Mouse (Mus musculus) midbrain, postnatal 0 days (tissue): ENCODE measurements at regions not wholly inside any gene's neighbourhood (a gene's known extent, or its start where the extent isn't known, plus 50 kb on each side); places are given as distances from the start of the nearest gene placed in this dataset.

Experiments used
- ATAC-seq: fragments of 200-750 bp; cut with Nextera tagmentation; 2 replicates; pipeline ENCODE4 v1.8.0; 2017; ENCODE audit warnings: moderate number of reproducible peaks, mild to moderate bottlenecking, moderate TSS enrichment, moderate library complexity; ENCODE audit not compliant: low FRiP score
- DNase-seq: peaks from one replicate; pipeline ENCODE4 v3.0.0-alpha.2; 2015; ENCODE audit warnings: low spot score
- H3K27ac ChIP-seq: fragments of 300-500 bp; sonication (generic); 2 replicates; pipeline ENCODE4 v1.5.1; 2014; ENCODE audit warnings: low read depth, mild to moderate bottlenecking, low read length, mixed read lengths
- H3K27me3 ChIP-seq: fragments of 300-500 bp; sonication (generic); 2 replicates; pipeline ENCODE4 v1.6.1; 2014; ENCODE audit warnings: low read length, control low read depth, mixed read lengths; ENCODE audit not compliant: insufficient read depth
- H3K36me3 ChIP-seq: fragments of 300-500 bp; sonication (generic); 2 replicates; pipeline ENCODE4 v1.6.1; 2014; ENCODE audit warnings: low read length, control low read depth, mixed read lengths; ENCODE audit not compliant: insufficient read depth
- H3K4me1 ChIP-seq: fragments of 300-500 bp; sonication (generic); 2 replicates; pipeline ENCODE4 v1.6.1; 2014; ENCODE audit warnings: mild to moderate bottlenecking, control low read depth, antibody characterized with exemption, low read length, mixed read lengths; ENCODE audit not compliant: insufficient read depth
- H3K4me2 ChIP-seq: fragments of 300-500 bp; sonication (generic); 2 replicates; pipeline ENCODE4 v1.6.1; 2014; ENCODE audit warnings: low read depth, mild to moderate bottlenecking, low read length, mixed read lengths; ENCODE audit not compliant: poor library complexity, severe bottlenecking
- H3K4me3 ChIP-seq: fragments of 300-500 bp; sonication (generic); 2 replicates; pipeline ENCODE4 v1.5.1; 2014; ENCODE audit warnings: low read depth, mild to moderate bottlenecking, low read length, moderate library complexity
- H3K9ac ChIP-seq: fragments of 300-500 bp; sonication (generic); replicated peaks from 2 replicates; pipeline ENCODE4 v1.6.1; 2014; ENCODE audit warnings: mild to moderate bottlenecking, low read length, moderate library complexity, mixed read lengths; ENCODE audit not compliant: poor library complexity, severe bottlenecking
- H3K9me3 ChIP-seq: fragments of 300-500 bp; sonication (generic); 2 replicates; pipeline ENCODE4 v1.6.1; 2016; ENCODE audit warnings: low read length, control low read depth
- CTCF ChIP-seq: IDR thresholded peaks from 2 replicates; pipeline ENCODE4 v1.5.1; 2016; ENCODE audit warnings: antibody characterized with exemption, mild to moderate bottlenecking
- WGBS: fragments of 180-500 bp; shearing (Covaris S2); extraction: QIAGEN DNeasy Blood & Tissue Kit; methylation state at CpG from one replicate; pipeline ENCODE4 v1.1.7; 2014; 5-methylcytosine and 5-hydroxymethylcytosine counted together

DNA sequence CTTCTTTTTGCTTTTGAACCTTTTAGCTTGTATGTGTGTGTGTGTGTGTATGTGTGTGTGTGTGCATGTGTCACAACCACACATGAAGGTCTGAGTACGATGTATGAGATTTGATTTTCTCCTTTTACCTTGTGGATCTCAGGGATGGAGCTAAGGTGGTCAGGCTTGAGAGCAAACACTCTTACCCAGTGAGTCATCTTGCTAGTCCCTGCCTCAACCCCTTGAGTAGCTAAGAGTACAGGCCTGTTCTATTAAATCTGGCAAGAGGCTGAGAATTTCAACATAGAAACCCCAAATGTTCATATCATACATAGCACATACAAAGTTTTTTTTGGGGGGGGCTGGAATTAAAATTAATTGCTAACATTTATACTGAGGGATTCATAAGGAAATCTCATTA, 104.4 kb downstream of the Ppp4r2 start:
- 97% methylated on average over 1 of the region's 1 CpGs for WGBS
- no peaks in the 10 kb centered on the region for H3K27me3 ChIP-seq
- ATAC-seq (no peak), DNase-seq (no peak)
- H3K4me3 ChIP-seq, result no peak overlapping the region
- no peak overlapping the region for H3K27ac ChIP-seq
- H3K36me3 ChIP-seq, result no peaks in the 10 kb centered on the region
- no peaks in the 10 kb centered on the region for H3K9me3 ChIP-seq
- no peak overlapping the region for H3K4me2 ChIP-seq
- TF ChIP-seq CTCF, result no peak
- H3K4me1 ChIP-seq, result no peaks in the 10 kb centered on the region
- no peak overlapping the region for H3K9ac ChIP-seq

GRCm38 (mm10) chr6:100938376-100938775, 105.0 kb downstream of the Ppp4r2 start:
- TF ChIP-seq CTCF, result no peak
- no peaks in the 10 kb centered on the region for H3K27me3 ChIP-seq
- H3K4me1 ChIP-seq, result no peaks in the 10 kb centered on the region
- H3K36me3 ChIP-seq, result no peaks in the 10 kb centered on the region
- DNase-seq (no peak), ATAC-seq (no peak)
- H3K27ac ChIP-seq, result no peak overlapping the region
- no peak overlapping the region for H3K4me3 ChIP-seq
- H3K9ac ChIP-seq, result no peak overlapping the region
- 56% methylated on average over 11 of the region's 11 CpGs for WGBS
- H3K9me3 ChIP-seq, result no peaks in the 10 kb centered on the region
- H3K4me2 ChIP-seq, result no peak overlapping the region

DNA sequence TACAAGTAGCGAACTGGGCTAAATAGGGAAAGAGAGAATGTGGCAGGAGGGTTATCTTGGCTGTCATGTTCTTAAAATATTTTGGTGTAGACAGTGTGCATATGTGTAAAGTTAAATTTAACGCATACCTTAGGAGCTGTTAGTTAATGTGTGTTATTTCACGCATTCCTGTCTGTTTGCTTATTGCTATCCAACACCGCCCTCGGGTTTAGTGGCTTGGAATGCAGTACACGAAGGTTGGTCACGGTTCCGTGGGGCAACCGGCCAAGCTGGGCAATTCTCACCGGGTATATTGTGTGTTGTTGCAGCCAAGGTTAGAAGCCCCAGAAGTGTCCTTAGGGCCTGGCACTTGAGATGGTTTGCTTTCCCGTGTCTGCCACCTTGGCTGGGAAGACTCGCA, 105.6 kb downstream of the Ppp4r2 start:
- Histone ChIP-seq H3K9ac (no peak overlapping the region), H3K36me3 (no peaks in the 10 kb centered on the region), H3K27me3 (no peaks in the 10 kb centered on the region), H3K4me1 (no peaks in the 10 kb centered on the region), H3K27ac (no peak overlapping the region), H3K9me3 (no peaks in the 10 kb centered on the region), H3K4me2 (no peak overlapping the region), H3K4me3 (no peak overlapping the region)
- WGBS, result 72% methylated on average over 12 of the region's 12 CpGs
- DNase-seq (no peak), ATAC-seq (no peak)
- TF ChIP-seq CTCF, result no peak

GRCm38 (mm10) chr6:100939766-100940165, 106.3 kb downstream of the Ppp4r2 start:
- H3K9ac ChIP-seq, result no peak overlapping the region
- H3K4me2 ChIP-seq, result no peak overlapping the region
- DNase-seq (no peak), ATAC-seq (no peak)
- WGBS, result 85% methylated on average over 5 of the region's 5 CpGs
- H3K9me3 ChIP-seq, result no peaks in the 10 kb centered on the region
- H3K4me1 ChIP-seq, result no peaks in the 10 kb centered on the region
- H3K27ac ChIP-seq, result no peak overlapping the region
- H3K36me3 ChIP-seq, result no peaks in the 10 kb centered on the region
- no peak for TF ChIP-seq CTCF
- no peak overlapping the region for H3K4me3 ChIP-seq
- no peaks in the 10 kb centered on the region for H3K27me3 ChIP-seq

- no peak for TF ChIP-seq CTCF
- no peak overlapping the region for H3K27ac ChIP-seq
- ATAC-seq, result no peak
- WGBS, result 77% methylated on average over 2 of the region's 2 CpGs
- no peaks in the 10 kb centered on the region for H3K4me1 ChIP-seq
- no peak overlapping the region for H3K9ac ChIP-seq
- no peaks in the 10 kb centered on the region for H3K36me3 ChIP-seq
- no peak overlapping the region for H3K4me2 ChIP-seq
- DNase-seq, result no peak
- H3K9me3 ChIP-seq, result no peaks in the 10 kb centered on the region
- H3K27me3 ChIP-seq, result no peaks in the 10 kb centered on the region
- no peak overlapping the region for H3K4me3 ChIP-seq
Observed at GRCm38 (mm10) chr6:100941686-100942085, 108.3 kb downstream of the Ppp4r2 start.

DNA sequence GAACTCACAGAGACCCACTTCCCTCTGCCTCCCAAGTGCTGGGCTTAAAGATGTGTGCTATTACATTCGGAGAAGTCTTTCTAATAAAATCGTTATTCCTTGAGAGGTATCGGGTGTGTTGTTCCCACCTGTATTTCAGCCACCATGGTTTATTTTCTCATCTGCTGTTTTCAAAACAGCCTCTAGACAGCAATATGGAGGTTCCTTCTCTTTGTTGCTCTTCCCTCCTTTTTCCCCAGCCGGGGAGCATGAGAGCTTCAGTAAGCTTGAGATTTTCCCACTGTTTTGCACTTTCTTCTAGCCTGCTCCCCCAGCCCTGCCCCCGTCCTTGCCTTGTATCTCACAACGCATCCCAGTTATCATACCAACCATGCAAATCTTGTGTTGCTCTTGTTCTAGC, 109.5 kb downstream of the Ppp4r2 start:
- TF ChIP-seq CTCF, result no peak
- Histone ChIP-seq H3K9ac (no peak overlapping the region), H3K4me1 (no peaks in the 10 kb centered on the region), H3K4me3 (no peak overlapping the region), H3K36me3 (no peaks in the 10 kb centered on the region), H3K27ac (no peak overlapping the region), H3K4me2 (no peak overlapping the region), H3K9me3 (no peaks in the 10 kb centered on the region), H3K27me3 (no peaks in the 10 kb centered on the region)
- ATAC-seq (no peak), DNase-seq (no peak)
- WGBS, result 85% methylated on average over 6 of the region's 6 CpGs

GRCm38 (mm10) chr6:100945796-100946195, 112.4 kb downstream of the Ppp4r2 start:
- ATAC-seq (no peak), DNase-seq (no peak)
- no peak overlapping the region for H3K9ac ChIP-seq
- no peak for TF ChIP-seq CTCF
- no peak overlapping the region for H3K4me3 ChIP-seq
- no peaks in the 10 kb centered on the region for H3K9me3 ChIP-seq
- no peaks in the 10 kb centered on the region for H3K27me3 ChIP-seq
- no peaks in the 10 kb centered on the region for H3K4me1 ChIP-seq
- WGBS, result 78% methylated on average over 2 of the region's 2 CpGs
- H3K27ac ChIP-seq, result no peak overlapping the region
- no peaks in the 10 kb centered on the region for H3K36me3 ChIP-seq
- no peak overlapping the region for H3K4me2 ChIP-seq
